Mouse (Mus musculus) CH12.LX (cell line): Measurements from ENCODE around the gene Dclk2. TPM values are rescaled to one million over a fixed set of nuclear protein-coding genes. Genes with fewer than 3 reads are reported as not detected.

Experiments
- DNase-seq: peaks from one replicate; pipeline ENCODE4 v3.0.0-alpha.2; 2013; ENCODE audit errors: extremely low read depth
- H3K27ac ChIP-seq: 2 replicates; pipeline ENCODE4 v1.5.1; 2012; ENCODE audit warnings: low read depth, mild to moderate bottlenecking, control low read depth, moderate library complexity; ENCODE audit not compliant: insufficient read depth
- H3K27me3 ChIP-seq: replicated peaks from 2 replicates; pipeline ENCODE3; 2012; ENCODE audit warnings: inconsistent platforms
- H3K36me3 ChIP-seq, 2 experiments: replicated peaks in 1 of 2; 2 replicates each; pipeline versions ENCODE3 to v1.6.1; 2012; ENCODE audit warnings: inconsistent platforms in 1 of 2, low read length in 1 of 2, mild to moderate bottlenecking in 1 of 2, mixed read lengths in 1 of 2, moderate library complexity in 1 of 2; ENCODE audit not compliant: control insufficient read depth in 1 of 2, insufficient read depth in 1 of 2
- H3K4me1 ChIP-seq, 2 experiments: 2 replicates each; pipeline ENCODE4 v1.6.1; 2012; ENCODE audit warnings: inconsistent platforms in 1 of 2, moderate library complexity in 1 of 2; ENCODE audit not compliant: insufficient read depth in 2 of 2, control insufficient read depth in 1 of 2
- H3K4me2 ChIP-seq: 2 replicates; pipeline ENCODE4 v1.6.1; 2012; ENCODE audit warnings: low read depth, mild to moderate bottlenecking, control low read depth; ENCODE audit not compliant: poor library complexity, insufficient read depth, severe bottlenecking
- H3K4me3 ChIP-seq, 3 experiments: fragments of 150-350 bp in 1 of 3; sonication (generic) in 1 of 3; replicated peaks in 1 of 3; 2 replicates each; pipeline versions ENCODE3 to v1.5.1; 2011 to 2012; ENCODE audit warnings: low read depth in 2 of 3, low read length in 2 of 3, mild to moderate bottlenecking in 2 of 3, moderate library complexity in 2 of 3, control low read depth in 1 of 3, improper control_type of control experiment in 1 of 3, inconsistent platforms in 1 of 3, mixed read lengths in 1 of 3; ENCODE audit not compliant: poor library complexity in 1 of 3
- H3K79me2 ChIP-seq: replicated peaks from 2 replicates; pipeline ENCODE4 v1.6.1; 2012; ENCODE audit warnings: mild to moderate bottlenecking, moderate library complexity; ENCODE audit not compliant: control insufficient read depth, poor library complexity, insufficient read depth, severe bottlenecking; ENCODE audit errors: extremely low read depth
- H3K9ac ChIP-seq: 2 replicates; pipeline ENCODE4 v1.6.1; 2012; ENCODE audit warnings: low read depth, mild to moderate bottlenecking, control low read depth, moderate library complexity; ENCODE audit not compliant: insufficient read depth
- H3K9me3 ChIP-seq: replicated peaks from 2 replicates; pipeline ENCODE3; 2012; ENCODE audit warnings: low read length, inconsistent platforms, mixed read lengths
- BHLHE40 ChIP-seq: IDR thresholded peaks from 2 replicates; pipeline ENCODE4 v1.6.1; 2011; ENCODE audit warnings: mild to moderate bottlenecking, low read depth, low read length, improper control_type of control experiment
- CHD1 ChIP-seq: IDR thresholded peaks from 2 replicates; pipeline ENCODE4 v1.6.1; 2012; ENCODE audit warnings: low read depth, low read length, improper control_type of control experiment, inconsistent platforms
- CHD2 ChIP-seq: IDR thresholded peaks from 2 replicates; pipeline ENCODE4 v1.6.1; 2011; ENCODE audit warnings: low read length, improper control_type of control experiment
- CTCF ChIP-seq, 2 experiments: IDR thresholded peaks in 1 of 2; conservative IDR thresholded peaks in 1 of 2; 2 replicates each; pipeline ENCODE4 v1.5.1; 2011 to 2012; ENCODE audit warnings: low read depth in 2 of 2, low read length in 2 of 2, improper control_type of control experiment in 1 of 2, inconsistent platforms in 1 of 2, mild to moderate bottlenecking in 1 of 2, moderate library complexity in 1 of 2
- E2F4 ChIP-seq: IDR thresholded peaks from 2 replicates; pipeline ENCODE4 v1.6.1; 2011; ENCODE audit warnings: low read depth, low read length, improper control_type of control experiment; ENCODE audit not compliant: insufficient replicate concordance
- ELF1 ChIP-seq: IDR thresholded peaks from 2 replicates; pipeline ENCODE4 v1.6.1; 2014; ENCODE audit warnings: low read depth, mild to moderate bottlenecking, inconsistent platforms, low read length, improper control_type of control experiment
- EP300 ChIP-seq: IDR thresholded peaks from 2 replicates; pipeline ENCODE4 v1.6.1; 2011; ENCODE audit warnings: low read length, improper control_type of control experiment
- GABPA ChIP-seq: IDR thresholded peaks from 2 replicates; pipeline ENCODE4 v1.6.1; 2012; ENCODE audit warnings: low read depth, low read length, improper control_type of control experiment, inconsistent platforms; ENCODE audit not compliant: insufficient replicate concordance
- HCFC1 ChIP-seq: IDR thresholded peaks from 2 replicates; pipeline ENCODE4 v1.6.1; 2012; ENCODE audit warnings: low read depth, mild to moderate bottlenecking, inconsistent platforms, low read length, improper control_type of control experiment
- IRF4 ChIP-seq: IDR thresholded peaks from 2 replicates; pipeline ENCODE4 v1.6.1; 2014; ENCODE audit warnings: low read depth, mild to moderate bottlenecking, inconsistent platforms, low read length, improper control_type of control experiment
- KAT2A ChIP-seq: IDR thresholded peaks from 2 replicates; pipeline ENCODE4 v1.6.1; 2012; ENCODE audit warnings: low read length, improper control_type of control experiment, inconsistent platforms; ENCODE audit not compliant: insufficient replicate concordance
- MAFK ChIP-seq: IDR thresholded peaks from 2 replicates; pipeline ENCODE4 v1.6.1; 2011; ENCODE audit warnings: low read length, improper control_type of control experiment; ENCODE audit not compliant: insufficient replicate concordance
- MAX ChIP-seq: IDR thresholded peaks from 2 replicates; pipeline ENCODE4 v1.6.1; 2011; ENCODE audit warnings: low read length, improper control_type of control experiment
- MAZ ChIP-seq: IDR thresholded peaks from 2 replicates; pipeline ENCODE4 v1.6.1; 2012; ENCODE audit warnings: low read depth, mild to moderate bottlenecking, inconsistent platforms, low read length, improper control_type of control experiment, moderate library complexity
- MEF2A ChIP-seq: IDR thresholded peaks from 2 replicates; pipeline ENCODE4 v1.6.1; 2014; ENCODE audit warnings: low read depth, mild to moderate bottlenecking, inconsistent platforms, low read length, improper control_type of control experiment, borderline replicate concordance
- MXI1 ChIP-seq: IDR thresholded peaks from 2 replicates; pipeline ENCODE4 v1.6.1; 2011; ENCODE audit warnings: mild to moderate bottlenecking, low read depth, low read length, improper control_type of control experiment
- NRF1 ChIP-seq: IDR thresholded peaks from 2 replicates; pipeline ENCODE4 v1.6.1; 2014; ENCODE audit warnings: low read depth, mild to moderate bottlenecking, inconsistent platforms, low read length, improper control_type of control experiment, moderate library complexity
- POLR2AphosphoS2 ChIP-seq: IDR thresholded peaks from 2 replicates; pipeline ENCODE4 v1.6.1; 2011; ENCODE audit warnings: low read depth, low read length, improper control_type of control experiment
- RCOR1 ChIP-seq: conservative IDR thresholded peaks from 2 replicates; pipeline ENCODE4 v1.6.1; 2012; ENCODE audit warnings: low read depth, mild to moderate bottlenecking, inconsistent platforms, low read length, improper control_type of control experiment
- TBP ChIP-seq: conservative IDR thresholded peaks from 2 replicates; pipeline ENCODE4 v1.6.1; 2011; ENCODE audit warnings: low read depth, low read length, improper control_type of control experiment
- TCF12 ChIP-seq: IDR thresholded peaks from 2 replicates; pipeline ENCODE4 v1.6.1; 2014; ENCODE audit warnings: low read depth, mild to moderate bottlenecking, inconsistent platforms, low read length, improper control_type of control experiment
- USF1 ChIP-seq: IDR thresholded peaks from 2 replicates; pipeline ENCODE4 v1.6.1; 2014; ENCODE audit warnings: low read depth, mild to moderate bottlenecking, inconsistent platforms, low read length, improper control_type of control experiment
- USF2 ChIP-seq: conservative IDR thresholded peaks from 2 replicates; pipeline ENCODE4 v1.6.1; 2011; ENCODE audit warnings: low read depth, low read length, improper control_type of control experiment
- ZC3H11A ChIP-seq: IDR thresholded peaks from 2 replicates; pipeline ENCODE4 v1.6.1; 2012; ENCODE audit warnings: low read depth, mild to moderate bottlenecking, inconsistent platforms, low read length, improper control_type of control experiment
- dilution Hi-C: fragments of 300-500 bp; cut with MboI; formaldehyde crosslinking; loops from 2 replicates; pipeline ENCODE4 v1.14.3; 2020; ENCODE audit warnings: low sequenced_read_pairs; ENCODE audit not compliant: extremely low pct_unique_long_range_greater_than_20kb, extremely low pct_ligation_motif_present
- in situ Hi-C: fragments of 300-500 bp; cut with MboI; formaldehyde crosslinking; loops from 3 replicates; pipeline ENCODE4 v1.14.3; 2019; ENCODE audit warnings: low sequenced_read_pairs, low pct_ligation_motif_present, low pct_unique_long_range_greater_than_20kb, mixed read lengths
- polyA plus RNA-seq: library from polyadenylated mRNA; unstranded; fragments of >175 nt; gene quantifications from 2 replicates; pipeline ENCODE4 v1.2.1, GENCODE M21; 2012; ENCODE audit warnings: low read depth; ENCODE audit not compliant: insufficient read length
- total RNA-seq, 2 experiments: library from RNA; depleted of rRNA; stranded (reverse); fragments of 300-350 nt in 1 of 2; fragments of >200 nt in 1 of 2; gene quantifications; 2 replicates each; pipeline ENCODE4 v1.2.3; 2012 to 2014

The Dclk2 gene
- total and polyA plus RNA-seq, 3 experiments = 0.93 to 2.0 (median 1.0) TPM

GRCm38 (mm10) chr3:86936254-86936836 lies 15.7 kb upstream of the Dclk2 start:
- no peak for DNase-seq
- Histone ChIP-seq H3K27ac (no peak overlapping the region), H3K27me3 (no peaks in the 10 kb centered on the region), H3K9ac (no peak overlapping the region), H3K4me2 (no peak overlapping the region), H3K36me3 (no peaks in the 10 kb centered on the region), H3K9me3 (no peaks in the 10 kb centered on the region), H3K4me3 (no peak overlapping the region), H3K4me1 (no peaks in the 10 kb centered on the region), H3K79me2 (no peaks in the 10 kb centered on the region)
- dilution Hi-C loops = no loop called here
- in situ Hi-C loops = no loop called here
- TF ChIP-seq MEF2A = no peak
- TF ChIP-seq TBP = no peak
- no peak for TF ChIP-seq USF1
- TF ChIP-seq CHD1 = no peak
- TF ChIP-seq TCF12 = no peak
- no peak for TF ChIP-seq BHLHE40
- TF ChIP-seq MAFK = no peak
- TF ChIP-seq NRF1 = no peak
- TF ChIP-seq POLR2AphosphoS2 = no peak
- TF ChIP-seq ELF1 = no peak
- no peak for TF ChIP-seq MAX

- dilution Hi-C loops (no loop called here), in situ Hi-C loops (no loop called here)
- Histone ChIP-seq H3K27ac (no peak overlapping the region), H3K27me3 (no peaks in the 10 kb centered on the region), H3K9me3 (no peaks in the 10 kb centered on the region), H3K79me2 (no peaks in the 10 kb centered on the region), H3K4me1 (no peaks in the 10 kb centered on the region), H3K9ac (no peak overlapping the region), H3K36me3 (no peaks in the 10 kb centered on the region), H3K4me2 (no peak overlapping the region), H3K4me3 (no peak overlapping the region)
- no peak for DNase-seq
- TF ChIP-seq MXI1 = no peak
- no peak for TF ChIP-seq MAZ
- TF ChIP-seq RCOR1 = no peak
- no peak for TF ChIP-seq USF1
- TF ChIP-seq NRF1 = no peak
- TF ChIP-seq EP300 = no peak
- TF ChIP-seq E2F4 = no peak
- TF ChIP-seq IRF4 = no peak
- no peak for TF ChIP-seq CTCF (conservative IDR thresholded peaks at IDR 0.05 in 1 of 2, IDR thresholded peaks at IDR 0.05 in 1 of 2; ENCODE audit: low read depth in 2 of 2, low read length in 2 of 2)
- no peak for TF ChIP-seq CHD1
- no peak for TF ChIP-seq CHD2
- no peak for TF ChIP-seq HCFC1
- no peak for TF ChIP-seq GABPA
- TF ChIP-seq MEF2A = no peak
- no peak for TF ChIP-seq KAT2A
- TF ChIP-seq USF2 = no peak
- no peak for TF ChIP-seq MAFK
- no peak for TF ChIP-seq ZC3H11A
Observed at GRCm38 (mm10) chr3:86933446-86933845, 12.8 kb upstream of the Dclk2 start.
